Mouse (Mus musculus): ENCODE measurements around the gene Cacna1h. TPM values are rescaled to one million over a fixed set of nuclear protein-coding genes. Genes with fewer than 3 reads are reported as not detected.

Gene Cacna1h
- polyA plus RNA-seq, 1 experiment from 2014 or later, result 13.3 TPM

GRCm38 (mm10) chr17:25394526-25394925 lies 39.1 kb downstream of the Cacna1h start:
- Histone ChIP-seq H3K36me3 (ENCODE audit: control insufficient read depth, insufficient read depth, low read length) (peaks cover 2% of the 10 kb centered on the region), H3K4me1 (ENCODE audit: control insufficient read depth, insufficient read depth, low read length) (no peaks in the 10 kb centered on the region; the same call in 1 of the 2 replicates), H3K4me3 (ENCODE audit: low read depth, low read length) (no peak overlapping the region), H3K4me2 (ENCODE audit: low read depth) (no peak overlapping the region), H3K27me3 (ENCODE audit: control insufficient read depth, insufficient read depth, low read length) (no peaks in the 10 kb centered on the region), H3K9ac (ENCODE audit: low read length) (no peak overlapping the region), H3K27ac (ENCODE audit: low read depth, low read length) (no peak overlapping the region), H3K9me3 (ENCODE audit: control insufficient read depth, low read length) (no peaks in the 10 kb centered on the region)
- ATAC-seq (ENCODE audit: insufficient read depth, low FRiP score, low TSS enrichment) (no peak), DNase-seq (ENCODE audit: low spot score) (no peak)
- 86% methylated on average over 4 of the region's 4 CpGs for WGBS

DNA sequence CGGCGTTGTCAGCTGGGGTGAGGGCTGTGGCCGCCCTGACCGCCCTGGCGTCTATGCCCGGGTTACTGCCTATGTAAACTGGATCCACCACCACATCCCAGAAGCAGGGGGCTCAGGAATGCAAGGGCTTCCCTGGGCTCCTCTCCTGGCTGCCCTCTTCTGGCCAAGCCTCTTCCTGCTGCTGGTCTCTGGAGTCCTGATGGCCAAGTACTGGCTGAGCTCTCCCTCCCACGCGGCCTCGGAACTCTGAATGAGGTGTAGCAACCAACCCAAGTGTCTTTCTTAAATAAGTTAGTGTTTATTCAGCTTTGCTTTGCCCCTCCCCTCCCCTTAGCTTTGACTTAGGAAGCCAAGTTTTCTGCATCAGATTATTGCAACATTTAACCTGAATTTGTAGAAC lies 59.6 kb downstream of the Cacna1h start:
- no peak overlapping the region for H3K4me3 ChIP-seq (ENCODE audit: low read depth, low read length)
- no peaks in the 10 kb centered on the region for H3K27me3 ChIP-seq (ENCODE audit: control insufficient read depth, insufficient read depth, low read length)
- H3K36me3 ChIP-seq (ENCODE audit: control insufficient read depth, insufficient read depth, low read length), result no peaks in the 10 kb centered on the region
- no peaks in the 10 kb centered on the region for H3K4me1 ChIP-seq (ENCODE audit: control insufficient read depth, insufficient read depth, low read length)
- ATAC-seq (ENCODE audit: insufficient read depth, low FRiP score, low TSS enrichment) (no peak), DNase-seq (ENCODE audit: low spot score) (peak; percentile 31)
- 45% methylated on average over 9 of the region's 9 CpGs for WGBS
- H3K9me3 ChIP-seq (ENCODE audit: control insufficient read depth, low read length), result no peaks in the 10 kb centered on the region
- no peak overlapping the region for H3K9ac ChIP-seq (ENCODE audit: low read length)
- H3K27ac ChIP-seq (ENCODE audit: low read depth, low read length), result no peak overlapping the region
- no peak overlapping the region for H3K4me2 ChIP-seq (ENCODE audit: low read depth)

- H3K9ac ChIP-seq (ENCODE audit: low read length), result no peak overlapping the region
- ATAC-seq (ENCODE audit: insufficient read depth, low FRiP score, low TSS enrichment) (no peak), DNase-seq (ENCODE audit: low spot score) (no peak)
- H3K36me3 ChIP-seq (ENCODE audit: control insufficient read depth, insufficient read depth, low read length), result no peaks in the 10 kb centered on the region
- no peaks in the 10 kb centered on the region for H3K27me3 ChIP-seq (ENCODE audit: control insufficient read depth, insufficient read depth, low read length)
- no peaks in the 10 kb centered on the region for H3K4me1 ChIP-seq (ENCODE audit: control insufficient read depth, insufficient read depth, low read length)
- no peaks in the 10 kb centered on the region for H3K9me3 ChIP-seq (ENCODE audit: control insufficient read depth, low read length)
- H3K27ac ChIP-seq (ENCODE audit: low read depth, low read length), result no peak overlapping the region
- no peak overlapping the region for H3K4me2 ChIP-seq (ENCODE audit: low read depth)
- no peak overlapping the region for H3K4me3 ChIP-seq (ENCODE audit: low read depth, low read length)
- WGBS, result 80% methylated on average over 8 of the region's 8 CpGs
Observed at GRCm38 (mm10) chr17:25372491-25372890, 61.1 kb downstream of the Cacna1h start.

DNA sequence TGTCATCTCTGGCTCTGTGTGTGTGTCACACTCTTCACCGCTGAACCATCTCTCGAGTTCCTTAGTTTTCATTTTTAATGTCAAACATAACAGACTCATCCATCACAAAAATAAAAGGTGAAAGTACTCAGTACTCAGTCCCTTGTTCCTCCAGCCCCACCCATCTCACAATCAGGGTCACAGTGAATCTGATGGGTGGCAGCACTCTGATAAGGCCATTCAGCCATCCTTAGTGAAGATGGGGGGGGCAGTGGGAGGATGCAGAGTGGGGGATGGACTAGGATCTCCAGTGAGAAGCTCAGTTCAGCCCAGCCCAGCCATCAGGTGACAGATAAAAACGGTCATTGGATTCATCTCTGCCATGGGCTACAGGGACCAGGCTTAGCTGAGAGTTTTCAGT lies 64.6 kb downstream of the Cacna1h start, which contains the start of gene Tpsg1:
Gene Tpsg1 (plus strand): TSS at position 301 of the 400 bp plus-strand sequence.
- no peak within 1 kb of the TSS for H3K9ac ChIP-seq (ENCODE audit: low read length)
- no peak within 1 kb of the TSS for H3K4me2 ChIP-seq (ENCODE audit: low read depth)
- 88% methylated on average over 3 of the region's 3 CpGs for WGBS
- ATAC-seq (ENCODE audit: insufficient read depth, low FRiP score, low TSS enrichment), result no peak
- H3K27me3 ChIP-seq (ENCODE audit: control insufficient read depth, insufficient read depth, low read length), result no peaks in the 10 kb centered on the region
- DNase-seq (ENCODE audit: low spot score), result no peak
- H3K9me3 ChIP-seq (ENCODE audit: control insufficient read depth, low read length), result no peaks in the 10 kb centered on the region
- no peaks in the 10 kb centered on the region for H3K4me1 ChIP-seq (ENCODE audit: control insufficient read depth, insufficient read depth, low read length)
- H3K4me3 ChIP-seq (ENCODE audit: low read depth, low read length), result no peak within 1 kb of the TSS
- H3K27ac ChIP-seq (ENCODE audit: low read depth, low read length), result no peak within 1 kb of the TSS
- no peaks in the 10 kb centered on the region for H3K36me3 ChIP-seq (ENCODE audit: control insufficient read depth, insufficient read depth, low read length)

GRCm38 (mm10) chr17:25366005-25366404 lies 67.6 kb downstream of the Cacna1h start, which contains the start of gene Tpsb2:
Tpsb2 (plus strand) TSS chr17:25366305.
- Histone ChIP-seq H3K9ac (ENCODE audit: low read length) (no peak within 1 kb of the TSS), H3K9me3 (ENCODE audit: control insufficient read depth, low read length) (no peaks in the 10 kb centered on the region), H3K4me2 (ENCODE audit: low read depth) (no peak within 1 kb of the TSS), H3K36me3 (ENCODE audit: control insufficient read depth, insufficient read depth, low read length) (no peaks in the 10 kb centered on the region), H3K27ac (ENCODE audit: low read depth, low read length) (no peak within 1 kb of the TSS), H3K27me3 (ENCODE audit: control insufficient read depth, insufficient read depth, low read length) (no peaks in the 10 kb centered on the region), H3K4me1 (ENCODE audit: control insufficient read depth, insufficient read depth, low read length) (no peaks in the 10 kb centered on the region), H3K4me3 (ENCODE audit: low read depth, low read length) (no peak within 1 kb of the TSS)
- 76% methylated on average over 2 of the region's 2 CpGs for WGBS
- no peak for ATAC-seq (ENCODE audit: insufficient read depth, low FRiP score, low TSS enrichment)
- no peak for DNase-seq (ENCODE audit: low spot score)

DNA sequence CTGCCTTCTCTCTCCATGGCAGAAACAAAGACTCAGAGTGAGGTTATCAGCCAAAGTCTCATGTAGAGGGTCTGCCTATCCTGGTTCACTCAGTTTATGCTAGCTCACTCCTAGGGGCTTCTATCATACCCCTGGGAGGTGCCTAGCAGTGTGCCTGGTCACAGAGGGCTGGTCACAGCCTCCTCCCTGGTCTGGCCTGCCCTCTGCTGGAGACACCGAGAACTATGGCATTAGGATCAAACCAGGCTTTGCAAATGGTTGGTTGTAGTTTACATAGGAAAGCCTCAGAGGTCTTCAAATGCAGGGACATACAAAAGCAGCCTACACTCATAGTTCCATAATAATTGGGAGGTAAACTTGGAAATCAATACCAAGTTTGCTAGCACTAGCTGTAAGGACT lies 69.9 kb downstream of the Cacna1h start:
- no peak overlapping the region for H3K4me2 ChIP-seq (ENCODE audit: low read depth)
- no peak for ATAC-seq (ENCODE audit: insufficient read depth, low FRiP score, low TSS enrichment)
- DNase-seq (ENCODE audit: low spot score), result peak; percentile 38

DNA sequence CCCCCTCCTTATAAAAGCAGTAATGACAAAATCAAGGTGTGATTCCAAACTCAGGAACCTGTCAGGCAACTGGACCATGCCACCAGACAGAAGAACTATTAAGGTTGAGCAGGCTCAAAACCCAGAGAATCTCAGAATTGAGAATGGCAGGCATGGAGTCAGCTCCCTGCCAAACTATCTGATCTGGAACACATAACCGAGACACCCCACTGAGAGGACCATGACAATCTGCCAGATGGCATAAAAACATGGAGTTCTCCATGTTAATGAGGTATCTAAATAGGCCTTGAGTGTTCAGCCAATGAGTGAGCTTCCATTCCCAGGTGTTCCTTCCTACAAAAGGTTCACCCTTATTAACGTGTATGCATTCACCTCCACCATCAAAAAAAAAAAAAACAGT lies 72.3 kb downstream of the Cacna1h start:
- ATAC-seq (ENCODE audit: insufficient read depth, low FRiP score, low TSS enrichment) (no peak), DNase-seq (ENCODE audit: low spot score) (no peak)
- H3K36me3 ChIP-seq (ENCODE audit: control insufficient read depth, insufficient read depth, low read length), result no peaks in the 10 kb centered on the region
- 71% methylated on average over 2 of the region's 2 CpGs for WGBS
- H3K4me2 ChIP-seq (ENCODE audit: low read depth), result no peak overlapping the region
- H3K9ac ChIP-seq (ENCODE audit: low read length), result no peak overlapping the region
- H3K27ac ChIP-seq (ENCODE audit: low read depth, low read length), result no peak overlapping the region
- H3K4me3 ChIP-seq (ENCODE audit: low read depth, low read length), result no peak overlapping the region
- no peaks in the 10 kb centered on the region for H3K27me3 ChIP-seq (ENCODE audit: control insufficient read depth, insufficient read depth, low read length)
- H3K4me1 ChIP-seq (ENCODE audit: control insufficient read depth, insufficient read depth, low read length), result no peaks in the 10 kb centered on the region
- no peaks in the 10 kb centered on the region for H3K9me3 ChIP-seq (ENCODE audit: control insufficient read depth, low read length)

More for the DNA sequence above, 69.9 kb downstream of the Cacna1h start:
- Histone ChIP-seq H3K9me3 (ENCODE audit: control insufficient read depth, low read length) (no peaks in the 10 kb centered on the region), H3K27ac (ENCODE audit: low read depth, low read length) (no peak overlapping the region), H3K36me3 (ENCODE audit: control insufficient read depth, insufficient read depth, low read length) (no peaks in the 10 kb centered on the region), H3K9ac (ENCODE audit: low read length) (no peak overlapping the region), H3K27me3 (ENCODE audit: control insufficient read depth, insufficient read depth, low read length) (no peaks in the 10 kb centered on the region), H3K4me3 (ENCODE audit: low read depth, low read length) (no peak overlapping the region), H3K4me1 (ENCODE audit: control insufficient read depth, insufficient read depth, low read length) (no peaks in the 10 kb centered on the region)
- 10% methylated on average over 1 of the region's 1 CpGs for WGBS

DNA sequence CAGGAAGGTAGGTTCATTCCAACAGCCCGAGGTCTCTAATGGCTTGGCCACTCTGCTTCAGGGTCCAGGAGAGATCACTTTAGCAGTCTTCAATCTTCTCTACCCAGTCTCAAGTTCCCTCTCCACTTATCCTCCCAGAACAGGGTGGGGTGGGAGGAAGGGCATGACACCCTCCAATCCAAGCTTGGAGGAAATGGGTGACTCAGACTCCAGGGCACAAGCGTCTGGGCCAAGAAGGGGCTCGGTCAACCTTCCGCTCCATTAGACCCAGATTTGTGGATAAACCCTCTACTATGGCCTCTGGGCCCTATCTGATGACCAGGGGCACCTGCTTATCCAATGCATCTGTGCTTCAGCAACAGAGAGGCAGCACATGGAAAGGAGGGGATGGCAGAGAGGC lies 88.1 kb downstream of the Cacna1h start, which contains the start of gene Tpsab1:
Gene Tpsab1 (minus strand): TSS at position 101 of the 400 bp plus-strand sequence.
- Histone ChIP-seq H3K27me3 (ENCODE audit: control insufficient read depth, insufficient read depth, low read length) (no peaks in the 10 kb centered on the region), H3K4me3 (ENCODE audit: low read depth, low read length) (no peak within 1 kb of the TSS), H3K27ac (ENCODE audit: low read depth, low read length) (no peak within 1 kb of the TSS), H3K9ac (ENCODE audit: low read length) (no peak within 1 kb of the TSS), H3K4me2 (ENCODE audit: low read depth) (no peak within 1 kb of the TSS), H3K9me3 (ENCODE audit: control insufficient read depth, low read length) (no peaks in the 10 kb centered on the region), H3K4me1 (ENCODE audit: control insufficient read depth, insufficient read depth, low read length) (no peaks in the 10 kb centered on the region), H3K36me3 (ENCODE audit: control insufficient read depth, insufficient read depth, low read length) (no peaks in the 10 kb centered on the region)
- ATAC-seq (ENCODE audit: insufficient read depth, low FRiP score, low TSS enrichment) (no peak), DNase-seq (ENCODE audit: low spot score) (no peak)
- WGBS, result 95% methylated on average over 4 of the region's 4 CpGs

DNA sequence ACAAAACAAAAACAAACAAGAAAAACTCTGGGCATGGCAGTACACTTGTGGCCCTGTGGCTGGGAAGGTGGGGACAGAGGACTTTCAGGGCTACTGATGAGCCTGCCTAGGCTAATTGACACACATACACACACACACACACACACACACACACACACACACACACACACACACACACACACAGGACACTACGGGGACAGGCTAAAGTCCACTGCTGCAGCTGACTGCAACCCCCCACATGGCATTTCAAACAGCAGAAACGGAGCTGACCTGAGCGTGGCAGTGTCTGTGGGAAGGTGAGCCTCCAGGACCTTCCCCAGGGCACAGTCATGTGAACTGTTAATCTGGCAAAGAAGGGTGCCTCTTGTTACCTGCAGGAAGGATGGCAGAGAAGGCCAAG lies 92.1 kb downstream of the Cacna1h start:
- Histone ChIP-seq H3K36me3 (ENCODE audit: control insufficient read depth, insufficient read depth, low read length) (no peaks in the 10 kb centered on the region), H3K9me3 (ENCODE audit: control insufficient read depth, low read length) (no peaks in the 10 kb centered on the region), H3K27ac (ENCODE audit: low read depth, low read length) (no peak overlapping the region), H3K27me3 (ENCODE audit: control insufficient read depth, insufficient read depth, low read length) (no peaks in the 10 kb centered on the region), H3K4me1 (ENCODE audit: control insufficient read depth, insufficient read depth, low read length) (no peaks in the 10 kb centered on the region), H3K4me3 (ENCODE audit: low read depth, low read length) (no peak overlapping the region), H3K4me2 (ENCODE audit: low read depth) (no peak overlapping the region), H3K9ac (ENCODE audit: low read length) (no peak overlapping the region)
- ATAC-seq (ENCODE audit: insufficient read depth, low FRiP score, low TSS enrichment) (no peak), DNase-seq (ENCODE audit: low spot score) (no peak)
- 75% methylated on average over 3 of the region's 3 CpGs for WGBS

All from neural tube, embryonic 11.5 days (tissue).